Mouse (Mus musculus): ENCODE measurements around the gene Acer2. TPM values are rescaled to one million over a fixed set of nuclear protein-coding genes. Genes with fewer than 3 reads are reported as not detected.

The Acer2 gene
- total and polyA plus RNA-seq, 3 experiments, result 0.09 to 0.29 (median 0.13) TPM

DNA sequence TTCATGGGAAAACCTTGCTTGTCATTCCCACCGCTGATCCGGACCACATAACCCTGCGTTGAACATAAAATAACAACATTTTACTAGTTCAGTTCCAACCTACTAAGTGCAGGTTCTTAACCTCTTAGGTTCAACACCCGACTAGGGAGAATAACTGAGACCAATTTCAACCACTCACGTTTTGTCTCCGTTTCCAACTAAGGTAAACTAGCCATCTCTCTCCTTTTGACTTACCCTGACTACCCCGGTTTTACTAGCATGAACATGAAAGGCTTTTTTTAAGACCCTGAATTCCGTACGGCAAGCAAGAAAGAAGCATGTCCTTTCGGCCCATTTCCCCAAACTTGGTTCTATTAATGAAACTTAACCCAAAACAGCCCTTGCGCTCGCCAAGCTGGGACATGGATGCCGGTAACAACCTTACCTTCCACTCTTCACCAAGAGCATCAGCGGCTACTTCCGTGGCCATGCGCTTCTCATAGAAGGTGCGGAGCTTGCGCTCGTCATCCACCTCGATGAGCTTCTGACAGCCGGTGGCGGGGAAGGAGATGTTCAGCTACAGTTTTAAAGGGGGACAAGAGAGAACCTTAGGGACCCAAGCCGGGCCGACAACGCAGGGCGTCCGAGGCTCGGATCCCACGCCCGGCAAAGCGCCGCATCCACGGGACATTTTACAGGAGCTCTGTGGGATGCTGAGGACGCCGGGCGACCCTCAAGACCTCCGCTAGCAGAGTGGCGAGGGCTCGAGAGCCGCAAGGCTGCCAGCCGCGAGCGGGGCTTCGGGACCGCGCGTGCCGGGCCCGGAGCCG lies 17.7 kb upstream of the Acer2 start:
- dilution Hi-C loops (cut with MboI; ENCODE audit: extremely low pct_ligation_motif_present, extremely low pct_unique_long_range_greater_than_20kb, low sequenced_read_pairs), result no loop called here

DNA sequence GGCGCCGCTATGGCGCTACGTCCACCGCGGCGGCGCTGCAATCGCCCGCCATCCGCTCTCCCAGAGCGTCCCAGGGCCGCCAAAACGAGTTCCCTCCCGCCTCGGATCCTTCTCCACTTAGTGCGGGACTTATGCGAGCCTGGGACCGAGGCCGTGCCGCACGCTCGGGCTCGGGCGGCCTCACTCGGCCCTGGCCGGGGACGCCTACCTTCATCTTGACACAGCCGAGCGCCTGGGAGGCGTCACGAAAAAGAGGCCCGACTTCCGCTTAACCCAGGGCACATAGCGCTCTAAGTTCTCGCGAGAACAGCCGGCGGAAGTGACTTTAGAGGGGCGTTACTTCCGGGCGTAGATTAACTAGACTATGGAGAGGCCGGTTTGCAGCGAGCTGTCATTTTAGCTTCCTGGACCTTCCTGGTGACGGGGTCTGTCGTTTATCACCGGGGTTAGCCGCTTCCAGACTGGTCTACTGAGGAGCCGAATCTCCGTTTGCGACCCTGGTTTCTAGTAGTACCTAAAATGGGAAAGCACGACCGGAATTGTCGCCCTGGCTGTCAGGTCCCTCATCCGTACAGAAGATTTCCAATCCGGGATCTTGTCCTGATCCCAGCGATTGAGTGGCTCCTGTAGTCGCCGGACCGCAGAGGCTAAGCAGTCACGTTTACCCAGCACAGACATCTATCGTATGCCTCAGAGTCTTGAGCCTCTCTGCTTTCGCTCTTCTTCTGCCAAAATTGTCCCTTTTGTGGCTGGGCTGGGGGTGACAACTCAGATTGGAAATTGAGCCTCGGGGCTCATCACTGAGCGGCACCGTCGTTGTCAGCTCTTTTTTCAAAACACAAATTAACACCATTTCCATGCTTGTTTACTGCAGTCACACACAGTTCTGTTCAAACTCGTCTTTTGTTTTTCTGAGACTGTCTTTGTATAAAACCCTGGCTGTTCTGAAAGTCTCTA lies 16.8 kb upstream of the Acer2 start, which contains the start of gene Rps6:
Gene Rps6, minus strand, starts transcription at position 300 of the 957 bp plus-strand sequence.
- no peaks in the 10 kb centered on the region for H3K9me3 ChIP-seq (replicated peaks; ENCODE audit: low read length)
- no peaks in the 10 kb centered on the region for H3K27me3 ChIP-seq (replicated peaks)
- H3K9ac ChIP-seq (ENCODE audit: insufficient read depth, low read depth), result peak within 1 kb of the TSS; percentile 100
- H3K27ac ChIP-seq (ENCODE audit: insufficient read depth, low read depth), result peak within 1 kb of the TSS; percentile 82
- no peak for TF ChIP-seq MAFK (IDR thresholded peaks at IDR 0.05; ENCODE audit: insufficient replicate concordance, low read length)
- TF ChIP-seq MYC (IDR thresholded peaks at IDR 0.05; ENCODE audit: low read depth, low read length), result peak; percentile 67; the same call in 1 of the 2 replicates
- TF ChIP-seq E2F4 (IDR thresholded peaks at IDR 0.05; ENCODE audit: insufficient replicate concordance, low read depth, low read length), result no peak
- TF ChIP-seq TBP (conservative IDR thresholded peaks at IDR 0.05; ENCODE audit: low read depth, low read length), result peak; percentile 98
- peak; percentile 96 for TF ChIP-seq SIN3A (IDR thresholded peaks at IDR 0.05; ENCODE audit: low read length)
- TF ChIP-seq JUN (IDR thresholded peaks at IDR 0.05; ENCODE audit: insufficient read depth, low read depth, low read length), result no peak
- TF ChIP-seq MAX (IDR thresholded peaks at IDR 0.05; ENCODE audit: low read length), result peak; percentile 69
- no peak for TF ChIP-seq RCOR1 (conservative IDR thresholded peaks at IDR 0.05; ENCODE audit: low read depth, low read length)
- TF ChIP-seq ETS1 (conservative IDR thresholded peaks at IDR 0.05; ENCODE audit: low read depth, low read length), result no peak
- TF ChIP-seq ELF1 (IDR thresholded peaks at IDR 0.05; ENCODE audit: low read depth, low read length), result peak; percentile 96
- peak; percentile 97 for TF ChIP-seq NELFE (IDR thresholded peaks at IDR 0.05; ENCODE audit: low read depth, low read length)
- TF ChIP-seq MAZ (IDR thresholded peaks at IDR 0.05; ENCODE audit: low read depth, low read length), result no peak
- TF ChIP-seq IRF4 (IDR thresholded peaks at IDR 0.05; ENCODE audit: low read depth, low read length), result no peak
- TF ChIP-seq MXI1 (IDR thresholded peaks at IDR 0.05; ENCODE audit: low read depth, low read length), result peak; percentile 68; the same call in 1 of the 2 replicates
- TF ChIP-seq POLR2A (IDR thresholded peaks at IDR 0.05; ENCODE audit: low read depth, low read length), result peak; percentile 99
- TF ChIP-seq ZMIZ1 (IDR thresholded peaks at IDR 0.05; ENCODE audit: low read depth, low read length), result peak; percentile 79; the same call in 1 of the 2 replicates
- TF ChIP-seq MEF2A (IDR thresholded peaks at IDR 0.05; ENCODE audit: borderline replicate concordance, low read depth, low read length), result no peak
- TF ChIP-seq HCFC1 (IDR thresholded peaks at IDR 0.05; ENCODE audit: low read depth, low read length), result peak; percentile 91
- TF ChIP-seq KAT2A (IDR thresholded peaks at IDR 0.05; ENCODE audit: insufficient replicate concordance, low read length), result peak; percentile 93
- TF ChIP-seq BHLHE40 (IDR thresholded peaks at IDR 0.05; ENCODE audit: low read depth, low read length), result no peak
- no peak for TF ChIP-seq JUND (conservative IDR thresholded peaks at IDR 0.05; ENCODE audit: low read depth, low read length)
- TF ChIP-seq TCF12 (IDR thresholded peaks at IDR 0.05; ENCODE audit: low read depth, low read length), result peak; percentile 99
- peak; percentile 100 for TF ChIP-seq CHD2 (IDR thresholded peaks at IDR 0.05; ENCODE audit: low read length)
- peak; percentile 96 for TF ChIP-seq POLR2AphosphoS2 (IDR thresholded peaks at IDR 0.05; ENCODE audit: low read depth, low read length)
- no peak for TF ChIP-seq RAD21 (IDR thresholded peaks at IDR 0.05; ENCODE audit: low read depth, low read length)
- H3K4me3 ChIP-seq (replicated peaks in 1 of 3; ENCODE audit: low read depth in 2 of 3, low read length in 2 of 3, poor library complexity in 1 of 3), result peak within 1 kb of the TSS; percentile 97 to 100 (median 99)
- in situ Hi-C loops (cut with MboI; ENCODE audit: low pct_ligation_motif_present, low pct_unique_long_range_greater_than_20kb, low sequenced_read_pairs), result no loop called here
- H3K4me1 ChIP-seq (ENCODE audit: control insufficient read depth in 1 of 2, insufficient read depth in 2 of 2), result peaks cover 3 to 14% of the 10 kb centered on the region in 2 experiments; a peak in 3 of 4 replicates
- H3K36me3 ChIP-seq (replicated peaks in 1 of 2; ENCODE audit: control insufficient read depth in 1 of 2, insufficient read depth in 1 of 2, low read length in 1 of 2), result peaks cover 30 to 33% of the 10 kb centered on the region in 2 experiments
- peaks cover 21% of the 10 kb centered on the region for H3K79me2 ChIP-seq (replicated peaks; ENCODE audit: control insufficient read depth, extremely low read depth, insufficient read depth, poor library complexity, severe bottlenecking)
- dilution Hi-C loops (cut with MboI; ENCODE audit: extremely low pct_ligation_motif_present, extremely low pct_unique_long_range_greater_than_20kb, low sequenced_read_pairs), result no loop called here
- peak; percentile 97 for DNase-seq (ENCODE audit: extremely low read depth)
- H3K4me2 ChIP-seq (ENCODE audit: insufficient read depth, low read depth, poor library complexity, severe bottlenecking), result peak within 1 kb of the TSS; percentile 78; the same call in 1 of the 2 replicates

More for the DNA sequence above, 17.7 kb upstream of the Acer2 start:
- H3K27me3 ChIP-seq (replicated peaks), result no peaks in the 10 kb centered on the region
- peaks cover 21% of the 10 kb centered on the region for H3K79me2 ChIP-seq (replicated peaks; ENCODE audit: control insufficient read depth, extremely low read depth, insufficient read depth, poor library complexity, severe bottlenecking)
- peak overlapping the region; percentile 78; the same call in 1 of the 2 replicates for H3K4me2 ChIP-seq (ENCODE audit: insufficient read depth, low read depth, poor library complexity, severe bottlenecking)
- TF ChIP-seq CHD1 (IDR thresholded peaks at IDR 0.05; ENCODE audit: low read depth, low read length), result no peak
- TF ChIP-seq RCOR1 (conservative IDR thresholded peaks at IDR 0.05; ENCODE audit: low read depth, low read length), result no peak
- no peak for TF ChIP-seq ZNF384 (IDR thresholded peaks at IDR 0.05; ENCODE audit: low read depth, low read length)
- TF ChIP-seq MEF2A (IDR thresholded peaks at IDR 0.05; ENCODE audit: borderline replicate concordance, low read depth, low read length), result no peak
- 0 out of 2 replicates have a peak, but pooled peaks have one; percentile 0 for TF ChIP-seq MYC (IDR thresholded peaks at IDR 0.05; ENCODE audit: low read depth, low read length)
- no peak for TF ChIP-seq NRF1 (IDR thresholded peaks at IDR 0.05; ENCODE audit: low read depth, low read length)
- H3K9me3 ChIP-seq (replicated peaks; ENCODE audit: low read length), result no peaks in the 10 kb centered on the region
- H3K4me3 ChIP-seq (replicated peaks in 1 of 3; ENCODE audit: low read depth in 2 of 3, low read length in 2 of 3, poor library complexity in 1 of 3), result peak overlapping the region; percentile 97 to 100 (median 99)
- peak overlapping the region; percentile 82 for H3K27ac ChIP-seq (ENCODE audit: insufficient read depth, low read depth)
- H3K36me3 ChIP-seq (replicated peaks in 1 of 2; ENCODE audit: control insufficient read depth in 1 of 2, insufficient read depth in 1 of 2, low read length in 1 of 2), result peaks cover 30 to 39% of the 10 kb centered on the region in 2 experiments
- H3K4me1 ChIP-seq (ENCODE audit: control insufficient read depth in 1 of 2, insufficient read depth in 2 of 2), result peaks cover 3 to 14% of the 10 kb centered on the region in 2 experiments; a peak in 3 of 4 replicates
- H3K9ac ChIP-seq (ENCODE audit: insufficient read depth, low read depth), result peak overlapping the region; percentile 100
- no peak for DNase-seq (ENCODE audit: extremely low read depth)
- in situ Hi-C loops (cut with MboI; ENCODE audit: low pct_ligation_motif_present, low pct_unique_long_range_greater_than_20kb, low sequenced_read_pairs), result no loop called here
